Mouse (Mus musculus): ENCODE results near the gene Lyg2.
A peak's percentile ranks its signal among the peaks of the same experiment; 100 is the strongest.

Lyg2 gene

DNA sequence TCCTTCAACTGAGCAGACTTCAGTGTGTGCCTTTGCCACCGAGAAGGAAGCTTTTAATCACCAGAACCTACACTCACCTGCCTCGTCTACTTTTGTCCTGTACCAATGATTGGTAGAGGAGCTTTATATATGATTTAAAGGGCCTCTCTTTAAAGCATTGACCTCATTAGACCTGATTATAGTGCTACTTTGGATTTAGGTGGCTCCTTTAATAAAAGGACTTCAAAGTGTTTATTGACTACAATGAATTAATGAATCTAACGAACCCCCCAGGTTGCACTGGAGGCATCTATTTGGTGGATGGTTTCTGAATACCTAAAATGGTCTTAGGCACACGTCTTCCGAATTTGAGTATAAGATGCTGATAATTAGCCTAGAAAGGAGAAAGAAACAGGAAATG is at the start of gene Lyg2:
Lyg2 (minus strand) TSS at position 101 of the 400 bp plus-strand sequence.
- DNase-seq, result no peak

- no peak for DNase-seq
Measured at GRCm38 (mm10) chr1:37965571-37965970, 49.3 kb upstream of the Lyg2 start.

DNA sequence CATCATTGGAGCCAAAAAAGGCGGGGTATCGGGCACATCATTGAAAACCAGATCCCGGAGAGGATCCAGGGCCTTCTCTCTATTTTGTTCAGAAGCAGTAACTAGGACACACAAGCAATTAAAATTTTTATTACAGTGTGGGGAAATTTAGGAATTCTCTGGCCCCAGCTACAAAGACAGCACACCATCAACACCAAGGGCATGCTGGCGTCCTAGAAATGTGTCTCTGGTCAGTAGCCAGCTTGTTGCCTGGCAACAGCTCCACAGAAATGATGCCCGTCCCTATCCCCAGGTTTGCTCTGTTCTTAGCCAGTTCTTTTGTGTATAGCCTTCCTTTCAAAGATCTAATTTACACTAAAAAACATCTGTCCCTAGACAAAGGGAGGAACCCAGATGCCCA is 43.2 kb upstream of the Lyg2 start:
- peak; percentile 24 for DNase-seq

- DNase-seq, result no peak
Measured at GRCm38 (mm10) chr1:37958516-37958915, 42.2 kb upstream of the Lyg2 start.

- no peak for DNase-seq
Measured at GRCm38 (mm10) chr1:37957659-37958058, 41.4 kb upstream of the Lyg2 start, which contains the start of gene Lyg1. Gene Lyg1 (minus strand): TSS chr1:37957759.

DNA sequence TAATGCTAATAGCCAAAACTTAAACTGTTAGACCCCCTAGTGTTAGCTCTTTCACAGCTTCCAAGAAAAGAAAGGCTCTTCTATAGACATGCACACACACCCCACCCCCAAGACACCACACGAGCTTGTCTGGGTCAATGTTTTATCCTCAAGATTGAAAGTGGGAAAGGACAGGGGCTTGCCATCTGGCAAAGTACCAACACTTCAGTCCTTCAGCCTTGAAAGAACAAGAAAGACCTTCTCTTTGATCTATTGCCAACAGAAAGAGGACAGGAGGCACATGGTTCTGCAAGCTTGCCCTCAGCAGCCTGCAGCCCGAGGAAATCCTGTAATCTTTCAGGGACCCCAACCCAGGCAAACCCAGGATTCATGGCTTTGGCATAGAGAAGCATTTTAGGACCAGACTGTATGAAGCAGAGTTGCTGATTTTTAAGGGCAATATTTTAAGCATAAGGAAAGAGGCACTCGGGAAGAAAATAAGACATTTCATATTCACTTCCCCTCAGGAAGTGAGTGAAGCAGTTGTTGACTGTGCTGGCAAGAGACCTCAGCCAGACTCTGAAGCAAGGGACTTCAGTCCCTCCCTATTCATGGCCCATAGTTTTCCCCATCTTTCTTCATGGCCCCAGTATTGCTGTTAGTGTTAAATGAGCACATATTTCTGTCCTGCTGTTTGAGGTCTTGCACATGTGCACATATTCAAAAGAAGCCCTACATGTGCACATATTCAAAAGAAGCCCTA is 40.6 kb upstream of the Lyg2 start:
- DNase-seq, result no peak

DNA sequence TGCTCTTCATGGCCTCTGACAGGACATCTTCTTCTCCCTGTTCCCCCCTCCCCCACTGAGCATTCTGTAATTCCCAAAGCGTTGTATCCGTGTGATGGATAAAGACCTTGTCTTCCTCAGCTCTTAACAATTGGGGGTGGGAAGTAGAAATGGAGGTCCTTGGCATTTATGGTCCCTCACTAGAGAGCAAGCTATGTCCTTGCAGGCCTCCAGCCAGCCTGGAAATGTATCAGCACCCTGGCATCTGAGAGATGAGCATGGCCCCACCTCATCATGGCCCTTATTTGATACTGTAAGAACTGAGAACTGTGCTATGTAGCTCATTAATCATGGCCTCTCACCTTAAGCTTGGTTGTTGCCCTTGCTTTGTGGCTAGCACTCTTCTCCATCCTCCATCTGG is 39.0 kb upstream of the Lyg2 start:
- no peak for DNase-seq

DNA sequence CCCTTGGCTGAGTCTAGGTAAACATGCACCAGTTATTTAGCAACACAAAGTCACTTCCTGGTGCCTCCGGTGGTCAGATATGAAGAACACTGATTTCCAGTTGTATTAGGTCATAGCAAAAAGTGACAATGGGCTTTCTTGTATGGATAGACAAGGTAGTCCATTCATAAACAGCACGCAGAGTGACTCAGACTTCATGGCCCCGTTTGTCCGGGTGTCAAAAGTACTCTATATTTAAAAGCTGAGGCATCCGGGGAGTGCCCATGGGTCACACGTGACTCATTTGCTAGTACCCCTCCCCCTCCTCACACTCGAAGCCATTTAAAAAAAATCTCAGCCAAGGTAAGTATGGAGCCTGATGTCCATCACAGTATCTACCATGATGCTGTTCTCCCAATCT is 38.5 kb upstream of the Lyg2 start:
- DNase-seq, result no peak

DNA sequence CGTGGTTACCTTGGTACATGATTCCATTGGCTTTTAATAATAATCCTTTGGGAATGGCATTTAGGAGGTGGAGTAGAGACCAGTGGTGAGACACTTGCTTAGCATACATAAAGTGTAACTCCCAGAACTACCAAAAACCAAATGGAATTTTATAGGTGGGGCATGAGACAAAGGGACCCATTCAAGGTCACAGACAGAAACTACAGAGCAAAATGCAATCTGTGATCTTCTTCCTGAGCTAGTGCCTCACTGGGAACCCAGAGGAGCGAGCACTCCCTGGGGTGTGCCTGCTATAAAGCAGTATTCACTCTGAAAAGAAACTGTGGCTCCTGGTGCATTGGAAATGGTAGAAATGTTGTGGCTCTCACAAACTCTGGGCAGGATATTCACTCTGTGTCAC is 32.6 kb upstream of the Lyg2 start:
- DNase-seq, result no peak

- DNase-seq, result peak; percentile 2
Measured at GRCm38 (mm10) chr1:37931806-37932205, 15.5 kb upstream of the Lyg2 start.

- DNase-seq, result no peak
Measured at GRCm38 (mm10) chr1:37925971-37926370, 9.7 kb upstream of the Lyg2 start.

GRCm38 (mm10) chr1:37922536-37922935 is 6.2 kb upstream of the Lyg2 start:
- DNase-seq, result peak; percentile 44

GRCm38 (mm10) chr1:37918096-37918495 is 1.8 kb upstream of the Lyg2 start:
- no peak for DNase-seq

DNA sequence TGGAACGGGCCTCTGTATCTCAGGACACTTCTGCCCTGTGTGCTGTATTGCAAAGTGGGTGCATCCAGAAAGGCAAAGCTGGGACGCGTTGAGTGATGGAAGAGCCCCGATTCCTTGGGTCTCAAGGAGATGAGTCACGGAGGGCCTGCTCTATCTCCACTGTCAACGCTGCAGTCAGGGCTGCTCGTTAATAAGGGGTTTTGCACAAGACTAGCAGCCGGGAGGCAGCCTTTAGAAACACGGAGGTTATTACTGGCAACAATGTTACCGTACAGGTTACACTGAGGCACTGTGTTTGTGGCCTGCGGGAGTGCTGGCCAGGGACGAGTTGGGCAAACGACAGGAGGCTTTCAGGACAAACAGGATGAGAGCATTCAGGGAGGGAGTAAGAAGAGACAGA is 1.4 kb upstream of the Lyg2 start:
- DNase-seq, result no peak

- no peak for DNase-seq
Measured at GRCm38 (mm10) chr1:37912751-37913150, 3.5 kb downstream of the Lyg2 start.

DNA sequence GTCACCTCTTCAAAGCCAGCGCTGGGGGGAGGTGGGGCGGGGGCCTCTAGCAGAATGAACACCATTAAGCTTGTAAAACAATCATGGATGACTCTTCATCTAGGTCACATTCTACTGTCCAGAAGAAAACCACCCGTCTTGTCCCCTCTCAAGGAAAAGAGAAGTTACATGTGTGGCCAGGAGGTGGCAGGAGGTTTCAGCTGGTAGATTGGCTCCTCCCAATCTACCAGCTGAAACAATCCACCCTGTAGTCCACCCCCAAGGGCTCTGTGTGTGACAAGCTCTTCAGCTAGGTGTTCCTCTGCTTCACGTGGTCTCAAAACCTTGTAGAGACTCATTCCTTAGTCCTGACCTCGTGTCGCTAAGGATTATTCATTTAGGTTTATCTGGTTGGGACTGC is 13.1 kb downstream of the Lyg2 start:
- no peak for DNase-seq

GRCm38 (mm10) chr1:37900288-37900687 is 16.0 kb downstream of the Lyg2 start:
- DNase-seq, result no peak

GRCm38 (mm10) chr1:37899816-37900215 is 16.5 kb downstream of the Lyg2 start:
- no peak for DNase-seq

GRCm38 (mm10) chr1:37894606-37895005 is 21.7 kb downstream of the Lyg2 start:
- DNase-seq, result no peak

- no peak for DNase-seq
Measured at GRCm38 (mm10) chr1:37891400-37891799, 24.9 kb downstream of the Lyg2 start.

DNA sequence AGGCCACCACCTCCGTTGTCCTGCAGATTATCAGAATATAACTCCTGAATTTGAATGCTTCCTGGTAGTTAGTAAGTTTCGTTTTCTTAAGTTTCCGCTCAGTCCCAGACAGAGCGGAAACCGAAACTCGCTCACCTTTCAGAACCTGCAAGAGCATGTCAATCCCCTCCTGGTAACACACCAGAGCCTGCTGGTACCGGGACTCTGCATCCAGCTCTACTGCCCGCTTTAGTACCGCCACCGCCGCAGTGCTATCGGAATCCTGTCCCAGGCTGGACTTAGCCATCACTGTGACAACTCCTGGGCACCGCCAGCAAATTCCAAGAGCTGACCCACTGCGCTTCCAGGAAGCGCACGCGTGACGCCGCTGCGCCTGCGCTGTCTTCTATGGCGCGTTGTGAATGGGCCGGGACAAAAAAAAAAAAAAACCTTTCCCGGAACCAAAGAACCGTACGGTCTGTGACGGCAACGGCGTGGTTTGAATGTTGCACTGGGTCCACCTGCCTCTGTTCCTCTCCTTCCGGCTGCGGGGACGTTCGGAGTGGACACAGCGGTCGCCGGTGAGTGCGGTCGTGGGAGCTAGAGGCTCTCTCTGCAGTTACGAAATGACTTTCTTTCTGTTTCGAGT is 26.2 kb downstream of the Lyg2 start, which contains the start of the genes Mitd1 and Mrpl30:
Mitd1 (minus strand) TSS at position 387 of the 628 bp plus-strand sequence.
Mrpl30 (plus strand) TSS at position 453 of the 628 bp plus-strand sequence.
- peak; percentile 91 for DNase-seq

DNA sequence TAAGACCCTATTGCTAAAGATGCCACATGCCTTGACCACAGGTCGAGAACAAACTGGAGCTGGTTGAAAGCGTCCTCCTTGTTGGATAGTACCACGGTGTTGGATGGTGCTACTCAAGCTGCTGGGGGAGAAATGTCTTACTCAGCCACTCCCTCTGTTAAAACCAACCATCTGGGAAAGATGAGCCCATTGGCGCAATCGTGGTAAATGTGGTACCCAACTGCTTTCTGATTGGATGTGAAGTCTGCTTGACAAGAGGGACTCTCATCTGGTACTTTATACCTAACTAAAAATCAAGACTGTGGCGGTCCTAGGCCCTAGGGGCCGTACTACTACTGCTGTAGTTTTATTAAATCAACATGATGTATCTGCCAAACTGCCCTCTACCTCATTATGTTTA is 27.1 kb downstream of the Lyg2 start:
- no peak for DNase-seq

- DNase-seq, result no peak
Measured at GRCm38 (mm10) chr1:37884451-37884850, 31.8 kb downstream of the Lyg2 start.

DNA sequence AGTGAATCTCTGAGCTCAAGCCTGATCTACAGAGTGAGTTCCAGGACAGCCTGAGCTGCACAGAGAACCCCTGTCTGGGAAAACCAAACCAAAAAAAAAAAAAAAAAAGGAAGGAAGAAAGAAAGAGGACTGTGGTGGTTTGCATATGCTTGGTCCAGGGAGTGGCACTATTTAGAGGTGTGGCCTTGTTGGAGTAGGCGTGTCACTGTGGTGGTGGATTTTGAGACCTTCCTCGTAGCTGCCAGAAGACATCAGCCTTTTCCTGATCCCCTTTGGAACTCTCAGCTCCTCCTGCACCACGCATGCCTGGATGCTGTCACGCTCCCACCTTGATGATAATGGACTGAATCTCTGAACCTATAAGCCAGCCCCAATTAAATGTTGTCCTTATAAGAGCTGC is 32.9 kb downstream of the Lyg2 start:
- no peak for DNase-seq
